Mouse (Mus musculus): ENCODE measurements around the gene Mfsd4b1. TPM values are rescaled to one million over a fixed set of nuclear protein-coding genes. Genes with fewer than 3 reads are reported as not detected.

Gene Mfsd4b1
- polyA plus RNA-seq, 1 experiment from 2014 or later: 0.27 TPM

DNA sequence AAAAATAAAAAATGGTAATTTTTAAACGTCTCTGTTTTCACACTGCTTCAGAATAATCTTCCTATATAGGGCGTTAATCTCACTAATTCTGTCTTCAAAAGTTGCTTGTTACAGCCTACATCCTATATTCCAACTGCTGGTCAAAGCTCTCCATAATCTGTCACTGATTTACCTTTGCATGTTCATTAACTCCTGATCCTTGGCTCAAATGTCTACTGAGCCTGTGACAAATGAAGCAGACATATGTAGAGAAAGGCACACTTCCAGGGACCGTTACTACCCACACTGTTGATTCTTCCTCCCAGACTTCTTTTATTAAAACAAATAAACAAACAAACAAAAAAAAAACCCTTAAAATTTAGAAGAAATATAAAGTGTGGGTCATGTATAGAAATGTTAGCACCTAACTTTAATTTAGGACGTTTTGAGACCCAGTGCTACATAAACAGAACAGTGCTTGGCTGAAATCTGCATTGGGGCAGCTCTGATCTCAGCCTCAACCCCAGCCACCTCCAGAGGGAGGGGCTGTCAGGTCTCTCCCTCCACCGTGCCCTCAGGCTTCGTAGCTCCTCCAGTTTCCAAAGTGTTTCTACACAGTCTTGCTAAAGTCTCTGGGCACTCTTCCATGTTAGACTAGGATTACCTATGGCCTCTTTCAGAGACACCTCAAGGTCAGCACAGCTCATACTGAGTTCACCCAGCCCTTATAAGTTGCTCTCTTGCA, 33.2 kb upstream of the Mfsd4b1 start:
- 68% methylated on average over 6 of the region's 6 CpGs for WGBS
- ATAC-seq (replicated peaks): no peak
- no peak overlapping the region for H3K4me3 ChIP-seq
- no peaks in the 10 kb centered on the region for H3K36me3 ChIP-seq
- H3K9ac ChIP-seq (replicated peaks): no peak overlapping the region
- H3K4me2 ChIP-seq (replicated peaks): no peak overlapping the region
- H3K9me3 ChIP-seq: no peaks in the 10 kb centered on the region
- no peaks in the 10 kb centered on the region for H3K27me3 ChIP-seq
- no peak overlapping the region for H3K27ac ChIP-seq (replicated peaks)
- H3K4me1 ChIP-seq: no peaks in the 10 kb centered on the region

DNA sequence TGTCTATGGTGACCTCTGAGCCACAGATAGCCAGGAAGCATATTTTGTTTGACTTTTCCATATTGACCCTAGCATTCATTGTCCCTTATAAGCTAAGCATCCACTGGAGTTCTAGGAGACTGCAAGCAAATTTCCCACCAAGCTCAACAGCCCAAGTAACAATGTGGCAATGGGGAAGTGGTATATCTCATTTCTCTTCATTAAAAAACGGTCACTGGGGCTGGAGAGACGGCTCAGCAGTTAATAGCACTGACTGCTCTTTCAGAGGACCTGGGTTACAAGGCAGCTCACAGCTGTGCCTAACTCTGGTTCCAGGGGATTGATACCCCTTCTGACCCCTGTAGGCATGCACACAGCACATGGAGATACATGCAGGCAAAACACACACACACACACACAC, 32.5 kb upstream of the Mfsd4b1 start:
- no peak overlapping the region for H3K4me2 ChIP-seq (replicated peaks)
- H3K36me3 ChIP-seq: no peaks in the 10 kb centered on the region
- H3K27ac ChIP-seq (replicated peaks): no peak overlapping the region
- no peak overlapping the region for H3K4me3 ChIP-seq
- H3K27me3 ChIP-seq: no peaks in the 10 kb centered on the region
- H3K9ac ChIP-seq (replicated peaks): no peak overlapping the region
- no peak for ATAC-seq (replicated peaks)
- no peaks in the 10 kb centered on the region for H3K4me1 ChIP-seq
- WGBS: 47% methylated on average over 2 of the region's 2 CpGs
- no peaks in the 10 kb centered on the region for H3K9me3 ChIP-seq

DNA sequence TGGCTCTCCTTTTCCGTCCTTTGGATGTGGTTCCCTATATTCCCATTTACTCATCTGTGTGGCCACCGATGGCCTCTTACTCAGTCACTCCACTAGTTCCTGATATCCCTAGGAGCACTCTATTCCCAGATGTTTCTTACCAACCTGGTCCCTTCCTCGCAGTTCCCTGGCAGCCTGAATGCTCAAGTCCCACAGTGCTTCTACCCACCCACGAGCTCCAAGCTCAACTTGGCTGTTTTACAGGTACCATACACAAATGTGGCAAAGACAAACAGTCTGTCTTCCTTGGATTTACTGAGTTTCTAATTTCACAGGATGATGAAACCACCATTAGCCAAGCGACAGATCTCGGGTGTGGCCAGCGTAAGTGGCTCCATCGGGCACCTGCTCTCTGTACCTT, 29.4 kb upstream of the Mfsd4b1 start:
- no peaks in the 10 kb centered on the region for H3K27me3 ChIP-seq
- H3K27ac ChIP-seq (replicated peaks): no peak overlapping the region
- ATAC-seq (replicated peaks): no peak
- WGBS: 91% methylated on average over 8 of the region's 8 CpGs
- H3K9ac ChIP-seq (replicated peaks): no peak overlapping the region
- H3K4me2 ChIP-seq (replicated peaks): no peak overlapping the region
- no peaks in the 10 kb centered on the region for H3K4me1 ChIP-seq
- no peaks in the 10 kb centered on the region for H3K9me3 ChIP-seq
- H3K36me3 ChIP-seq: no peaks in the 10 kb centered on the region
- H3K4me3 ChIP-seq: no peak overlapping the region

DNA sequence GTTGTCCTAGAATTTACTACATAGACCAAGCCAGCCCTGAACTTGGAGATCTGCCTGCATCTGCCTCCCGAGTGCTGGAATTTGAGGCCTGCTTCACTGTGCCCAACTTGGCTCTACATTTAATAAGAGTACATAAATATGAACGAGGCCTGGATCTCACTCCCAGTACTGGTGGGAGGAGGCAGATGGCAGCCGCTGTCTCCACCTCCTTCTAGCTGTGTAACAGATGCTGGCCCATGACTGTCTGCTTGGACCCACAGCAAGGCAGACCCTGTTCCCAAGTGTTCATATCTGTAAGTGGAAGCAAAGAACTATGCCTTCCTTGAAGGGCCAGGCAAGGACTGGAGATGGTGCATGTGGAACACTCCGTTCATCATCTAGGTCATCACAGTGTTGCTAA, 28.8 kb upstream of the Mfsd4b1 start:
- Histone ChIP-seq H3K27ac (replicated peaks) (no peak overlapping the region), H3K9me3 (no peaks in the 10 kb centered on the region), H3K36me3 (no peaks in the 10 kb centered on the region), H3K4me1 (no peaks in the 10 kb centered on the region), H3K9ac (replicated peaks) (no peak overlapping the region), H3K27me3 (no peaks in the 10 kb centered on the region), H3K4me2 (replicated peaks) (no peak overlapping the region), H3K4me3 (no peak overlapping the region)
- ATAC-seq (replicated peaks): no peak
- WGBS: 86% methylated on average over 4 of the region's 4 CpGs

DNA sequence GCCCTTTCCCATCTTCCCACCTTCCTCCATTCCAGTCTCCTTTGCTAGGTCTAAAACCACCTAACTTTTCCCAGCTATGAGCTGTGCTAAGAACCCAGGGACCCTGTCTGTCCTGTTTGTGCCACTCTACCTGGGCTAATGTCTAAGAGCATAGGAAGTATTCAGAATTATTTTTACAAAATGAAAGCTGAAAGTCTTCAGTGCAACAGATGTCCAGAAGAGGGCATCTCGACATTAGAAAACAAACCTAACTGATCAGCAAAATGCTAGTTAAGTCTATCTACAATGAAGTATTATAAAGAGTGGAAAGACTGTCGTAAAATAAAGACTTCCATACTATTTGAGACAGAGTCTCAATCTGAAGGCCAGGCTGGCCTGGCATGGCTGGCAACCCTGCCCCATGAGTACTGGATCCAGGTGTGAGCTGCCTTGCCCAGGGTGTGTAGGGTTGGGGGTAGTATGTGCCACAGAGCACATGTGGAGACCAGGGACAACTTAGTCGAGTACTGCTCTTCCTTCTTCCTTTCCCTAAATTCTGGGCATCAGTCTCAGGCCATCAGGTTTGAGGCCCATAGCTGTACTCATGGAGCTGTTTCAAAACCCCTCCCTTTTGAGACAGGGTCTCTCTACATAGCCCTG, 28.3 kb upstream of the Mfsd4b1 start:
- WGBS: 58% methylated on average over 3 of the region's 3 CpGs
- no peaks in the 10 kb centered on the region for H3K36me3 ChIP-seq
- no peaks in the 10 kb centered on the region for H3K27me3 ChIP-seq
- H3K27ac ChIP-seq (replicated peaks): no peak overlapping the region
- no peak overlapping the region for H3K4me3 ChIP-seq
- no peak overlapping the region for H3K9ac ChIP-seq (replicated peaks)
- no peaks in the 10 kb centered on the region for H3K4me1 ChIP-seq
- H3K4me2 ChIP-seq (replicated peaks): no peak overlapping the region
- H3K9me3 ChIP-seq: no peaks in the 10 kb centered on the region
- ATAC-seq (replicated peaks): 0 out of 2 replicates have a peak, but pooled peaks have one; percentile 46

DNA sequence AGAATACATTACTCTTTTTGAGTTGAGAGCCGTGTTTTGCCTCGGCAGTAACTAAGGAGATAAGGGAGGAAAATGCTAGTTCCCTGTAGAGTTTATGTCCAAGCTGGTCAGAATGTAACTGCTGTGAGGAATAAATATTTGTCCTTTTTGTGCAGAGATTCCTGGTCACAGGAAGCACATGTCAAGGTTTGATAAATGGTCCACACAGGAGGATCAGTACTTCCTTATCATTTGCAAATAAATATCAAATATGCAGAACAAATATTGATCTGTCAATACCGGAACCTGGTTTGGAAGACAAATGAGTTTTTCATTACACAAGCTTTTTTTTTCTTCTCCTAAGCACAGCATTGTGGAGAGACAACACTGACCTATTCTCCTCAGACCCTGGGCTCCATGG, 26.9 kb upstream of the Mfsd4b1 start:
- H3K4me1 ChIP-seq: no peaks in the 10 kb centered on the region
- H3K9ac ChIP-seq (replicated peaks): no peak overlapping the region

DNA sequence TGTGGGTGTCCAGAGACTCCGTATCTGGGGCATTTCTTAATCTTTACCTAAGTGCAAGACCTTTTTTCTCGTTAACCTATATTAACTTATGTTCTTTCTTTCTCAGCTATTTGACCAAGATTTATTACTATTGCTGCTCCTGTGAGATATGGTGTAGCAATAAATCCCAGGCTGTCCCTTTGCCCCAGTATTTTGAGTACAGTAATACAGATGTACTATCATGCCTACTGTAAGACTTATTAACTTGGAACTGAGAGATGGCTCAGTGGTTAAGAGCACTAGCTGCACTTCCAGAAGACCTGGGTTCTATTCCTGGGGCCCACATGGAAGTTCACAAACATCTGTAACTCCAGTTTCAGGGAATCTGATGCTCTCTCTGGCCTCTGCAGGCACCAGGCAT, 25.7 kb upstream of the Mfsd4b1 start:
- 88% methylated on average over 2 of the region's 2 CpGs for WGBS
- Histone ChIP-seq H3K9ac (replicated peaks) (no peak overlapping the region), H3K27ac (replicated peaks) (no peak overlapping the region), H3K9me3 (no peaks in the 10 kb centered on the region), H3K36me3 (no peaks in the 10 kb centered on the region), H3K4me3 (no peak overlapping the region), H3K27me3 (no peaks in the 10 kb centered on the region), H3K4me1 (no peaks in the 10 kb centered on the region), H3K4me2 (replicated peaks) (no peak overlapping the region)
- no peak for ATAC-seq (replicated peaks)

More for the DNA sequence above, 26.9 kb upstream of the Mfsd4b1 start:
- no peak for ATAC-seq (replicated peaks)
- 90% methylated on average over 3 of the region's 3 CpGs for WGBS
- Histone ChIP-seq H3K4me3 (no peak overlapping the region), H3K27ac (replicated peaks) (no peak overlapping the region), H3K4me2 (replicated peaks) (no peak overlapping the region), H3K9me3 (no peaks in the 10 kb centered on the region), H3K36me3 (no peaks in the 10 kb centered on the region), H3K27me3 (no peaks in the 10 kb centered on the region)

DNA sequence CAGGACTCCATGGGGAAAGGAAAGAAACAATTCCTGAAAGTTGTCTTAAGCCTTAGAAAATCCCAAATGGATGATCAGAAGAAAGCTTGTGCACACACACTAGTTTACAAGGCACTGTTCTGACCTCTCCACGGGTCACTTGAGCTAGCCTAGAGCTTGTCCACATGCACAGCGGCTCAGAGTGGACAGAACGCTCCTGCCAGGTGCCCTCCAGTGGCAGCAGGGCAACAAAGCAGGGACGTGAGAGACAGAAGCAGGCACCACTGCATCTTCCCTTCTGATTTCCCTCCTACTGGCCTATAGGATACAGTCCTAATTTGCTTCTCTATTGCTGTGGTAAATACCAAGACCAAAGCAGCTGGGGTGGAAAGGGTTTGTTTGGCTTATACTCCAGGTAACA, 16.3 kb upstream of the Mfsd4b1 start:
- Histone ChIP-seq H3K27me3 (no peaks in the 10 kb centered on the region), H3K4me2 (replicated peaks) (no peak overlapping the region), H3K4me1 (no peaks in the 10 kb centered on the region), H3K36me3 (no peaks in the 10 kb centered on the region), H3K9me3 (no peaks in the 10 kb centered on the region), H3K9ac (replicated peaks) (no peak overlapping the region), H3K27ac (replicated peaks) (no peak overlapping the region), H3K4me3 (no peak overlapping the region)
- 17% methylated on average over 4 of the region's 4 CpGs for WGBS
- no peak for ATAC-seq (replicated peaks)

DNA sequence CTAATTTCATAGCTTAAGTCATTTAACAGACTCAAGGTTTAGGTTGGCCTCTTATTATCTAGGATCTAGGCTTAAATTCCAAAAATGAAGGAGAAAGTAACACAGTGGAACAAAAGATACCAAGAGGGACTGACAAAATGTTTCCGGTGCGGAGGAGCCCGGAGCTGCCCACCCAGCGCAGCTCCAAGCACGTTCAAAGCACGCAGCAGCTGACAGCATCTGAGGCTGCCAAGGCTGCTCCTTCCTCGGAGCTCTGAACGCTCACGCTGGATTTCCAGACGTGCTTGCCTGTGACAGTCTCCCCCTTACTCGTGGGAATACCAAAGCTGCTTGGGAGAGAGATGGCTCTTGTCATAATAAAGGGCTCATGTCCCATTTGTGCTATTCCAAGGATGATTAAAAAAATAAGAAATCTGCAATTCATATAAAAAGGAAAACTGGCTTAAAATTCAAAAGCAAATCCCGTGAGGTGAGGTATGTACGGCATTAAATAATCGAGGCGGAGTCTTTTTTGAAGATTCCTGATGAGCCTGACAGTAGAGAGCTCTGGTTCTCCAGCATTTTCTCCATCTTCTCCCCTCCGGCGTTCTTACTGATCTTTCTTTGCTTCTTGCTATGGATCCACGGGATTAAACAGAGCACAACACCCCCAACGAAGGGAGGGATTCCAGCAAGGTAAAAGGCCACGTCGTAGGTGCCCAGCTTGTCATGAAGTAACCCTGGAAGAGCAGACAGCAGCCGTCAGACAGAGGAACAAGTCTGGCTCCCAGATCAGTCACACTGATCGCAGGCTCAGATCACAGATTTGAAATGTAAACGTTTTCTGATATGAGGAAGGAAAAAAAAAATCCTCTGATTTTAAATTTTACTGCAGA, 11.9 kb upstream of the Mfsd4b1 start:
- no peaks in the 10 kb centered on the region for H3K4me1 ChIP-seq
- H3K9ac ChIP-seq (replicated peaks): 0 out of 2 replicates have a peak overlapping the region, but pooled peaks have one; percentile 13
- peak overlapping the region; percentile 25 for H3K4me2 ChIP-seq (replicated peaks)
- peak overlapping the region; percentile 1; the same call in 1 of the 2 replicates for H3K4me3 ChIP-seq
- H3K27ac ChIP-seq (replicated peaks): peak overlapping the region; percentile 61
- ATAC-seq (replicated peaks): peak; percentile 89
- no peaks in the 10 kb centered on the region for H3K27me3 ChIP-seq
- H3K9me3 ChIP-seq: no peaks in the 10 kb centered on the region
- H3K36me3 ChIP-seq: no peaks in the 10 kb centered on the region
- WGBS: 62% methylated on average over 24 of the region's 24 CpGs

DNA sequence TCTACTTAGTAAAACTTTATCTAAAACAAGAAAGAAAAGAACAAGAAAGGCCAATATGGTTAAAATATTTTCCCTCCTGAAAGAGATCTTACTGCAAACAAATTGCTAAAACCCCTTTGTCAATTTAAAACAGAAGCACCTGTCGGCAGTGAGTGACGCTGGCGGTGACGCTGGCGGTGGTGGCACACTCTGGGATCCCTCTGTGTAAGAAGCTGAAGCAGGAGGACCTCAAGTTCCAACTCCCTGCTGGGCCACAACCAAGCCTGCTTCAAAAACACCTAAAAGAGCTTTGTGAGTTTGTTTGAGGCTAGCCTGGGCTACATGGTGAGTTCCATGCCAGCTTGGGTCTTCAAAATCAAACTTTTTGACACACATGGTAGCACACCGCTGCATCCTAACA, 9.9 kb upstream of the Mfsd4b1 start:
- ATAC-seq (replicated peaks): no peak
- Histone ChIP-seq H3K27me3 (no peaks in the 10 kb centered on the region), H3K4me1 (no peaks in the 10 kb centered on the region), H3K27ac (replicated peaks) (no peak overlapping the region), H3K36me3 (no peaks in the 10 kb centered on the region), H3K4me3 (no peak overlapping the region), H3K9me3 (no peaks in the 10 kb centered on the region), H3K4me2 (replicated peaks) (no peak overlapping the region), H3K9ac (replicated peaks) (no peak overlapping the region)
- WGBS: 96% methylated on average over 6 of the region's 6 CpGs

DNA sequence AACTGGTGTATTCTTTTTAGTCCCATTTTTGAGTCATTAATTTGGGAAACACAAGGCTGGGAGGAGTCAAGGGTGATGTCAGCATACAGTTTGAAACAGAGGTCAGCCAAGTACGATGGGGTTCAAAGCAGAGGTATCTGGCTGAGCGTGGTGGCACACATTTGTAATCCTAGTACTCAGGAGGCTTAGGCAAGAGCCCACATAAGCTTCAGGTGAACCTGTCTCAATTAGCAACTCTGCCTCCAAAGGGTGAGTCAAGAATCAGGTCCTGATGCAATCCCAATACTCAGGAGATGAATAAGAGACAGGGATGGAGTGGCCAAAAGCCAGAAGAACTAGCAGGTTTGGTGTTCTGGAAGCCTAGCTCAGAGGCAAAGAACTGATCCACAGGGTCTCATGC, 7.8 kb upstream of the Mfsd4b1 start:
- Histone ChIP-seq H3K27ac (replicated peaks) (no peak overlapping the region), H3K27me3 (no peaks in the 10 kb centered on the region), H3K9ac (replicated peaks) (no peak overlapping the region), H3K4me3 (no peak overlapping the region), H3K9me3 (no peaks in the 10 kb centered on the region), H3K4me2 (replicated peaks) (no peak overlapping the region), H3K36me3 (no peaks in the 10 kb centered on the region), H3K4me1 (no peaks in the 10 kb centered on the region)
- WGBS: 77% methylated on average over 2 of the region's 2 CpGs
- ATAC-seq (replicated peaks): no peak

DNA sequence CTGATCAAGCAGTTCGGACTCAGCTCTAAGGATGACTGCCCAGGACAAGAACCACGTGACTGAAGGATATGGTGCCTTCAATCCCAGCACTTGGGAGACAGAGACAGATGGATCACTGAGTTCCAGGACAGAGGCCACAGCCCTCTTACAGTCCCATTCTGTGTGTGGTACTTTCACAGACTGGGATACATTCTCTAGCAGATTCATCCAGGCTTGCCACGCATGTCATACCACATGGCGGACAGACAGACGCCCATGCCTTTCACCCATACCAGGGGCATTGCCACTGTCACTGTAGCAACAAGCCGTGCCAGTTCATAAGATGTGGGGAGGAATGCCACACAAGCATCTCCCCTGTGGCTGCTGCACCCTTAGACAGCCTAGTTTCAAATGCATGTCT, 5.6 kb upstream of the Mfsd4b1 start:
- no peaks in the 10 kb centered on the region for H3K36me3 ChIP-seq
- no peak for ATAC-seq (replicated peaks)
- H3K27me3 ChIP-seq: no peaks in the 10 kb centered on the region
- H3K9me3 ChIP-seq: no peaks in the 10 kb centered on the region
- H3K4me2 ChIP-seq (replicated peaks): no peak overlapping the region
- H3K27ac ChIP-seq (replicated peaks): no peak overlapping the region
- H3K4me3 ChIP-seq: no peak overlapping the region
- no peak overlapping the region for H3K9ac ChIP-seq (replicated peaks)
- no peaks in the 10 kb centered on the region for H3K4me1 ChIP-seq
- WGBS: 92% methylated on average over 6 of the region's 6 CpGs

Data from forebrain, embryonic 15.5 days (tissue).